Mouse (Mus musculus): ENCODE results near the gene Ndufc1.

DNA sequence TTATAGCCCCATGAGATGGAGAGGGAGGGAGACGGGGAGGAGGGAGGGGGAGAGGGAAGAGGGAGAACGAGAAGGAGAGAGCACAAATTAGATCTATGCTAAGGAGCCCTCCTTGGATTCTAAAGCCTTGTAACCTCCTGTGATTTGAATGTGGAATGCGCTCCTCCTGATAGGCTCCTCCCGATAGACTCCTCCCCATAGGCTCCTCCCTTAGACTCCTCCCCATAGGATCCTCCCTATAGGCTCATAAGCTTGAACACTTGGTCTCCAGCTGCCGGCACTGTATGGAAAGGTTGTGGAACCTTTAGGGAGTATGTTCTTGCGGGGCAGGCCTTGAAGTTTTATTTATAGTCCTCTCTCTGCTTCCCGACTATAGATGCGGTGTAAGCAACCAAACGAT is 47.7 kb downstream of the Ndufc1 start:
- no peak for TF ChIP-seq CTCF (conservative IDR thresholded peaks at IDR 0.05 in 1 of 2, IDR thresholded peaks at IDR 0.05 in 1 of 2; ENCODE audit: low read depth in 2 of 2, low read length in 2 of 2)
- TF ChIP-seq KAT2A (IDR thresholded peaks at IDR 0.05; ENCODE audit: insufficient replicate concordance, low read length): no peak
- no peak for TF ChIP-seq NELFE (IDR thresholded peaks at IDR 0.05; ENCODE audit: low read depth, low read length)
- TF ChIP-seq UBTF (IDR thresholded peaks at IDR 0.05; ENCODE audit: low read depth, low read length): no peak
- no peak for TF ChIP-seq HCFC1 (IDR thresholded peaks at IDR 0.05; ENCODE audit: low read depth, low read length)
- no peak for TF ChIP-seq POLR2A (IDR thresholded peaks at IDR 0.05; ENCODE audit: low read depth, low read length)
- TF ChIP-seq EP300 (IDR thresholded peaks at IDR 0.05; ENCODE audit: low read length): no peak
- TF ChIP-seq RCOR1 (conservative IDR thresholded peaks at IDR 0.05; ENCODE audit: low read depth, low read length): no peak
- no peak for TF ChIP-seq NRF1 (IDR thresholded peaks at IDR 0.05; ENCODE audit: low read depth, low read length)
- no peak for TF ChIP-seq SMC3 (IDR thresholded peaks at IDR 0.05; ENCODE audit: low read depth, low read length)
- no peak for TF ChIP-seq JUN (IDR thresholded peaks at IDR 0.05; ENCODE audit: insufficient read depth, low read depth, low read length)

All from CH12.LX (cell line).